Comparison of ENCODE assay signal across 21 mouse cellular contexts in genomic region chr14:27179771-27180170, GRCm38 (mm10).
DNase-seq lines count a peak whose midpoint lies in the region; ATAC-seq and TF ChIP-seq lines count a peak whose summit lies in the region.
"Had no signal": no experiment of that assay in that cellular context is flagged by ENCODE, and none has a peak within 500 bp of the region (broad histone marks: within the 10 kb centered on the region; RNA-seq: fewer than 3 reads in every experiment).

No protein-coding gene starts in this region.

- intact Hi-C loops in heart, postnatal 36 days (cut with DNase I): no loop called here
- intact Hi-C loops in heart, adult 2 months (cut with DNase I): no loop called here

- H3K4me3 ChIP-seq in heart, adult 2 months: no peak overlapping the region
- no peak overlapping the region for H3K4me3 ChIP-seq in heart, embryonic 12.5 days
- H3K4me3 ChIP-seq in embryonic facial prominence, embryonic 10.5 days: no peak overlapping the region
- H3K4me3 ChIP-seq: embryonic facial prominence, embryonic 13.5 days; embryonic facial prominence, embryonic 15.5 days; erythroblast, embryonic 14.5 days; forebrain, embryonic 10.5 days; forebrain, embryonic 12.5 days had no signal

- H3K27ac ChIP-seq in heart, adult 2 months: peak overlapping the region; percentile 40
- H3K27ac ChIP-seq in heart, embryonic 12.5 days (ENCODE audit: poor library complexity, severe bottlenecking): no peak overlapping the region
- peak overlapping the region; percentile 48; the same call in 1 of the 2 replicates for H3K27ac ChIP-seq in embryonic facial prominence, embryonic 10.5 days (replicated peaks)
- H3K27ac ChIP-seq: embryonic facial prominence, embryonic 13.5 days; embryonic facial prominence, embryonic 15.5 days; forebrain, embryonic 10.5 days; forebrain, embryonic 12.5 days had no signal

- 72% methylated on average over 7 of the region's 7 CpGs for WGBS in heart, adult 2 months
- WGBS in heart, embryonic 12.5 days: 75% methylated on average over 7 of the region's 7 CpGs
- WGBS in embryonic facial prominence, embryonic 10.5 days: 87% methylated on average over 7 of the region's 7 CpGs

- H3K36me3 ChIP-seq in heart, adult 2 months (ENCODE audit: control insufficient read depth, insufficient read depth, low read length): peaks cover 4% of the 10 kb centered on the region; the same call in 1 of the 2 replicates
- no peaks in the 10 kb centered on the region for H3K36me3 ChIP-seq in heart, embryonic 12.5 days
- H3K36me3 ChIP-seq in embryonic facial prominence, embryonic 10.5 days (replicated peaks): no peaks in the 10 kb centered on the region
- H3K36me3 ChIP-seq: embryonic facial prominence, embryonic 13.5 days; embryonic facial prominence, embryonic 15.5 days; forebrain, embryonic 10.5 days; forebrain, embryonic 12.5 days had no signal

- TF ChIP-seq POLR2A in heart, adult 2 months (IDR thresholded peaks at IDR 0.05; ENCODE audit: insufficient read depth, low read depth, low read length): no peak

- H3K9me3 ChIP-seq in heart, embryonic 12.5 days (replicated peaks): no peaks in the 10 kb centered on the region
- H3K9me3 ChIP-seq in embryonic facial prominence, embryonic 10.5 days: no peaks in the 10 kb centered on the region
- H3K9me3 ChIP-seq: embryonic facial prominence, embryonic 13.5 days; embryonic facial prominence, embryonic 15.5 days; forebrain, embryonic 10.5 days; forebrain, embryonic 12.5 days had no signal

- no peaks in the 10 kb centered on the region for H3K79me2 ChIP-seq in heart, adult 2 months (replicated peaks; ENCODE audit: control insufficient read depth, insufficient read depth, low read length)

- peak; percentile 13; the same call in 1 of the 2 replicates for TF ChIP-seq CTCF in heart, adult 2 months (IDR thresholded peaks at IDR 0.05)

- peak; percentile 74 for TF ChIP-seq EP300 in heart, adult 2 months (IDR thresholded peaks at IDR 0.05; ENCODE audit: insufficient read depth, low read depth, low read length)

- no peak for ATAC-seq in heart, embryonic 12.5 days (ENCODE audit: insufficient number of reproducible peaks, low FRiP score)
- ATAC-seq: forebrain, embryonic 14.5 days; forebrain, embryonic 16.5 days had no signal

- peaks cover 31% of the 10 kb centered on the region for H3K4me1 ChIP-seq in heart, adult 2 months (ENCODE audit: control insufficient read depth, insufficient read depth, low read length)
- H3K4me1 ChIP-seq in heart, embryonic 12.5 days (replicated peaks): peaks cover 43% of the 10 kb centered on the region
- peaks cover 22% of the 10 kb centered on the region for H3K4me1 ChIP-seq in embryonic facial prominence, embryonic 10.5 days

- H3K4me2 ChIP-seq in heart, embryonic 12.5 days: no peak overlapping the region
- H3K4me2 ChIP-seq: embryonic facial prominence, embryonic 13.5 days; embryonic facial prominence, embryonic 15.5 days; forebrain, embryonic 12.5 days had no signal

- no peaks in the 10 kb centered on the region for H3K27me3 ChIP-seq in heart, adult 2 months (ENCODE audit: control insufficient read depth, insufficient read depth, low read length)
- H3K27me3 ChIP-seq in heart, embryonic 12.5 days (replicated peaks): no peaks in the 10 kb centered on the region; the same call in 1 of the 2 replicates
- no peaks in the 10 kb centered on the region for H3K27me3 ChIP-seq in embryonic facial prominence, embryonic 10.5 days (replicated peaks; ENCODE audit: low read depth, poor library complexity, severe bottlenecking)
- H3K27me3 ChIP-seq: embryonic facial prominence, embryonic 13.5 days; embryonic facial prominence, embryonic 15.5 days; forebrain, embryonic 12.5 days had no signal

- DNase-seq in heart, adult 11 months: peak; percentile 97
- DNase-seq in heart, postnatal 36 days: no peak
- peak in 1 of 2 experiments; percentile 45 for DNase-seq in heart, adult 2 months
- DNase-seq in embryonic facial prominence, embryonic 10.5 days (ENCODE audit: low spot score): no peak
- no peak for DNase-seq in cerebellum, postnatal 10 days
- DNase-seq: adrenal gland, adult 2 months; adrenal gland, postnatal 10 days; adrenal gland, postnatal 25 days; cerebellum, adult 11 months; cerebellum, adult 18-20 months; cerebellum, adult 8-10 months; cerebellum, adult 9-11 months; cerebellum, postnatal 25 days had no signal

- no peak overlapping the region for H3K9ac ChIP-seq in heart, adult 2 months (ENCODE audit: low read depth, low read length)
- no peak overlapping the region for H3K9ac ChIP-seq in heart, embryonic 12.5 days
- H3K9ac ChIP-seq: embryonic facial prominence, embryonic 13.5 days; embryonic facial prominence, embryonic 15.5 days; forebrain, embryonic 12.5 days had no signal
